Mouse (Mus musculus) embryo, embryonic 9.5 days (tissue): ENCODE results near the gene Coq8a.
A peak's percentile ranks its signal among the peaks of the same experiment; 100 is the strongest.

ENCODE experiments used
- DNase-seq: peaks from one replicate; pipeline ENCODE4 v3.0.0-alpha.2; 2017; ENCODE audit errors: extremely low spot score

The Coq8a gene

GRCm38 (mm10) chr1:180175167-180175566, 24.2 kb downstream of the Coq8a start:
- peak; percentile 20 for DNase-seq

- DNase-seq = no peak
Observed at GRCm38 (mm10) chr1:180174718-180175117, 24.7 kb downstream of the Coq8a start.

GRCm38 (mm10) chr1:180173017-180173416, 26.4 kb downstream of the Coq8a start:
- DNase-seq = no peak

GRCm38 (mm10) chr1:180172600-180172999, 26.8 kb downstream of the Coq8a start:
- no peak for DNase-seq

GRCm38 (mm10) chr1:180171883-180172282, 27.5 kb downstream of the Coq8a start:
- DNase-seq = no peak

- no peak for DNase-seq
Observed at GRCm38 (mm10) chr1:180170071-180170470, 29.3 kb downstream of the Coq8a start.

- no peak for DNase-seq
Observed at GRCm38 (mm10) chr1:180169161-180169560, 30.2 kb downstream of the Coq8a start.

- no peak for DNase-seq
Observed at GRCm38 (mm10) chr1:180168294-180168693, 31.1 kb downstream of the Coq8a start.

GRCm38 (mm10) chr1:180166533-180166932, 32.9 kb downstream of the Coq8a start:
- no peak for DNase-seq

GRCm38 (mm10) chr1:180162986-180163385, 36.4 kb downstream of the Coq8a start:
- DNase-seq = no peak

GRCm38 (mm10) chr1:180161566-180162355, 37.6 kb downstream of the Coq8a start:
- DNase-seq = no peak

GRCm38 (mm10) chr1:180161160-180161559, 38.2 kb downstream of the Coq8a start:
- no peak for DNase-seq

GRCm38 (mm10) chr1:180160545-180160944, 38.9 kb downstream of the Coq8a start:
- DNase-seq = no peak

- DNase-seq = no peak
Observed at GRCm38 (mm10) chr1:180158648-180159047, 40.8 kb downstream of the Coq8a start.

- DNase-seq = no peak
Observed at GRCm38 (mm10) chr1:180151191-180151590, 48.2 kb downstream of the Coq8a start.

- DNase-seq = no peak
Observed at GRCm38 (mm10) chr1:180148563-180148962, 50.8 kb downstream of the Coq8a start.

- DNase-seq = no peak
Observed at GRCm38 (mm10) chr1:180148036-180148435, 51.4 kb downstream of the Coq8a start.

- no peak for DNase-seq
Observed at GRCm38 (mm10) chr1:180140970-180141369, 58.4 kb downstream of the Coq8a start.

GRCm38 (mm10) chr1:180139158-180139557, 60.2 kb downstream of the Coq8a start:
- DNase-seq = no peak

GRCm38 (mm10) chr1:180132187-180132586, 67.2 kb downstream of the Coq8a start:
- DNase-seq = no peak

GRCm38 (mm10) chr1:180131402-180131801, 68.0 kb downstream of the Coq8a start:
- DNase-seq = no peak

GRCm38 (mm10) chr1:180128077-180128792, 71.2 kb downstream of the Coq8a start:
- no peak for DNase-seq

GRCm38 (mm10) chr1:180118233-180118632, 81.2 kb downstream of the Coq8a start:
- DNase-seq = no peak
